Mouse (Mus musculus): Measurements from ENCODE around the gene Grm1.
"Not testable (repeated sequence)": the region's sequence is repeated elsewhere in the genome, so short reads cannot be mapped to it uniquely, and the experiment has no call there.

Gene Grm1

DNA sequence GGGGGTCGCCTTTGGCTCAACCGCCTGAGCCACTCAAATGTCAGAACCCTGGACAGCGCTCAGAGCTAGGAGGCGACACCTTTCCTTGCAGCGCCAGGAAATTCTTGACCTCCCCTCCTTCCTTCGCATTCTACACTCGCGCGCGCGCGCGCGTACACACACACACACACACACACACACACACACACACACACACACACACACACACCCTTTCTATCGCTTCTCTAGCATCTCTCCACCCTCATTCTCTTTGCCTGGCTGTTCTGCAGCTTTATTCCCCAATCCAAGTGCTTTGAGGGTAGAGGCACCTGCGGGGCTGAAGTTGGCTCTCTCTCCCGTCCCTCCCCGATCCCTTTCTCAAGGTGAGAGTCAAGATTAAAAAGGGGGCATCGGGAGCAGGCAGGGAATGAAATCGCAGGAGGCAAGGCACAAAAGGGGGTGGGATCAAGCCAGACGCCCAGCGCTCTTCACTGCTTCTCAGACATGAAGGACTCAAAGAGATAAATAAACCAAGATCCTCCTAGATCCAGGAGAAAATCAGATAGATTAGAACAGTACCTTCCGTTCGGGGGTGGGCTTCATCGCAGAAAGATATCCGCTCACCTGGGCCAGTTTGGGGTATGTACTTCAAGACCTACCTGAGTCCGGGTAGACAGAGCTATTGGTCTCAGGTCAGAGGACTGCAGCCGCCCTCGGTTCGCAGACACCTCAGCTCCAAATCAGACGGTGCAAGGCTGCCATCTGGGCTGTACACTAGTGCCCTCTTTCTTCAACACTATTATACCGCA lies at the start of gene Grm1:
Gene Grm1, minus strand, starts transcription at position 746 of the 788 bp plus-strand sequence.
- DNase-seq (ENCODE audit: low read depth, low spot score), result no peak

DNA sequence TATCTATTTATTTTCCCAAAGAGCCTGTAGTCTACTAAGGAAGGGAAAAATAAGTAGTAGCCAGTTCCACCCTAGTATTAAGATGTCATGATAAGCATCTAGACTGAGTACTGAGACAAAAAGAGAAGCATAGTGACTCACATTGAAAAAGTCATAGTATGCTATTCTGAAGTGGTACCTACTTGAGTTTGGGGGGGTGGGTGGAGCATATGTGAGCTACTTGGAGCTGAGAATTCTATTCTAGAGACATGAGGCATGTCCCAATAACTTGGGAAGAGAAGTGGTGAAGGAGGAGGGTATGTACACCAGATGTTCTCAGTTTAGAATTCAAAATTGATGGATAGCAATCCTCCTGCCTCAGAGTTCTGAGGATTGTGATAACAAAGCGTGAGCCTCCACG lies 39.6 kb upstream of the Grm1 start:
- DNase-seq (ENCODE audit: low read depth, low spot score), result no peak

GRCm38 (mm10) chr10:11098475-11099044 lies 16.4 kb upstream of the Grm1 start:
- DNase-seq (ENCODE audit: low read depth, low spot score), result no peak

DNA sequence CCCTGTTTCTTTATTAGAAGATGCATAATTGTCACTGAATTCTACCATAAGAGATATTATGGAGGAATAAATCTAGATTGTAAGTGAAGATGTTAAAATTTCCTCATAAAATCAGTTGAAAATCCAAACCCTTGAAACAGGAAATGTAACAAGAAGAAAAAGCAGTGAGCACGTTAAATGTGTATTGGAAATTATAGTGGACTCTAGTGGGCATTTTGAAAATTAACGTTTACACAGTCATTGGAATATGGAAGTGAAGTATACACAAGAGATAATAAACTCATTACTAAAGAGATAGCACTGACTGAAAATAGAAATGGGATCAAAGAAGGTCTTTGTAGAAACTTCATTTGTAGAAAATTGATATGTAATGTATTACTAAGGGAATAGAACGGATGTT lies 4.2 kb upstream of the Grm1 start:
- no peak for DNase-seq (ENCODE audit: low read depth, low spot score)

DNA sequence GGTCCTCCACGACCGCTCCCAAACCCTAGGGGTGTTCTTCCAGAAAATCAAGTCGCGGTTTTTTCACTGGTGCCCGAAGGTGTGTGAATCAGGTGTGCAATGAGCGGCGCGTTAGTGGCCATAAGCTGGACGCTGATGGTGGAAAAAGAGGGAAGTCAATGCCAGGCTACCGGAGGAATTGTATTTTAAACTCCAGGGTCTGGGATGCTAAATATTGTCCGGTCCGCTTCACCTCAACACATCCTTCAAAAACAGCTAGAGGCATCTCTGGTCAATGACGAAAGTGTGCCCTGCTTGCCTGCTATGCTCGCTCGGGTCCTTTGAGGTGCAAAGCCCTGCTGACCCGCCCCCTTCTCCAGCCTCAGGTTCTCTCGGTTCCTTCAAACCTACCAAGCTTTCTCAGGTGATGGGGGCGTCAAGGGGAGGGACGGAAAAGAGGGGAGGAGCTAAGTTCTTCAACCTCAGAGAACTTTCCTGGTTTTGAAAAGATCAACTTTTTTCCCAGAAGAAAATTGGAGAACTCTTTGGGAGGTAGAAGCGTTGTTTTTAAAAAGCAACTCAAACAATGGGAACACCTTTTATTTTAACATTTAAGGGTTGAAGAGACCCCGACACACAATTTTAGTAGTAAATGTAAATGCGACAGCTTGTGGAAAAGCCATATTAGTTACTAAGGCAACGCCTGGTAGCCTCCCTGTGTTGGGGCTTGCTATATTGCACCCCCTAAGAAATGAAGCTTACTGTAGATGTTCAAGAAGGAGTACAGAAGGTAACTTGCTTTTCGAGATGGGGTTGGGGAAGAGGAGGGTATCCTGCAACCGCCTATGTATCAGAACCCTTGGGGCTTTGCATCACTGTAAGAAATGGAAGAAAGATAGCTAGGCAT lies 1.2 kb downstream of the Grm1 start:
- no peak for DNase-seq (ENCODE audit: low read depth, low spot score)

GRCm38 (mm10) chr10:11080013-11080724 lies 2.0 kb downstream of the Grm1 start:
- no peak for DNase-seq (ENCODE audit: low read depth, low spot score)

DNA sequence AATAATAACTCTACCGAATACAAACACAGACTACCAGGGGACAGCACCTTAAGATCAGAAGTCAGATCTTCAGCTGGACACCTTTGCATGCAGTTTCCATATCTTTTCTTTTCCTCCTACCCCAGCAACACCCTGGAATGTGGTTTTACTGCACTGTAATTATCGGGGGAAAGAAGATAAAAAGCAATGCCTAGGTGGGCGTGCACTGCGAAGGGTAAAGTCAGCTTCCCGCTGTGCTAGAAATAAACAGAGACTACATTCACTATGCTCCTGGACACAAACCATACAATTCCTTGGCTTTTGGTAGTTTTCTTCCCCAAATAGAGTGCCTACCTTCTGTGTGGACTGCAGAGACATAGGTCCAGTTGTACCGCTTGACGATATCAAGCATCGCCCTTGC lies 2.6 kb downstream of the Grm1 start:
- no peak for DNase-seq (ENCODE audit: low read depth, low spot score)

- DNase-seq (ENCODE audit: low read depth, low spot score), result no peak
Observed at GRCm38 (mm10) chr10:11065136-11065535, 17.0 kb downstream of the Grm1 start.

GRCm38 (mm10) chr10:11061318-11062071 lies 20.7 kb downstream of the Grm1 start:
- DNase-seq (ENCODE audit: low read depth, low spot score), result peak; percentile 62

- no peak for DNase-seq (ENCODE audit: low read depth, low spot score)
Observed at GRCm38 (mm10) chr10:11049361-11049760, 32.8 kb downstream of the Grm1 start.

DNA sequence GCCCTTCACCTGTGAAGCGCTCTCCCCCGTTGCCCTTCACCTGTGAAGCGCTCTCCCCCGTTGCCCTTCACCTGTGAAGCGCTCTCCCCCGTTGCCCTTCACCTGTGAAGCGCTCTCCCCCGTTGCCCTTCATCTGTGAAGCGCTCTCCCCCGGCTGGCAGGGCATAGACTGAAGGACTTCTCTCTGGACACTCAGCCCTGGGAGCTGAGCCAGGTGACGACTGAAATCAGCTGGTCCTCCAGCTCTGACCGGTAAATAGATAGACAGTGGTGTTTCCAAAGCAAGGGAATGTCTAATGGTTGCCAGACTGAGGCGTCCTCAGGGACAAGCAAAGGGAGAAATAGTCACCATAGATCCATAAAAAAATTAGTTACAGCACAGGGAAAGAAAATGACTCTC lies 36.7 kb downstream of the Grm1 start:
- not testable (repeated sequence) for DNase-seq (ENCODE audit: low read depth, low spot score)

DNA sequence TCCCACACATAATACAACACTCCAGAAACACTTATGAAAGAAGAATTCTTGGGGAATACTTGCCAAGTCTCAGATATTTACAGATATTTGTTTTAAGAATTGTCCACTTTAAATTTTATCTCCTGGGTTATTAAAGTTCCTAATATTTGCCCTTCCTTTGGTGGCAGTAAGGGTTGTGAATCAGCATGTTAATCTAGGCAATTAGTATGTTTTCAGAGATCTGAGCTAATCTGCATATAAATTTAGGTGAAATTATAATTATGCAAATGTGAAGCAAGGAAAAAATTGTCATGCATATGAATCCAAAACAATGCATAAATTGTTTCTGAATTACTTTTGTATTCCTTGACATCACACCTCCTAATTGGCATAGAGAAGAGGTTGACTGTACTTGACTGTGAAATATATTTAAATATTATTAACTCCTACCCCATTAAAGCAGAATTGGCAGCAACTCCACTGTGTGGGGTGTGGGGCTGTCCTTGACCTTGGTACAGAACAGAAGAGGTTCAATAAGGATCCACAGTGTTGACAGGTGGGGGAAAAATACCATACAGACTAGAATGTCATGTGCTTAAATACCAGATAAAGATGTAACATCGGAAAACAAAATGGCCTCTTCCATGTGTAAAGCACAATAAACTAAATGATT lies 37.6 kb downstream of the Grm1 start:
- DNase-seq (ENCODE audit: low read depth, low spot score), result no peak

- DNase-seq (ENCODE audit: low read depth, low spot score), result no peak
Observed at GRCm38 (mm10) chr10:11039323-11039722, 42.8 kb downstream of the Grm1 start.

DNA sequence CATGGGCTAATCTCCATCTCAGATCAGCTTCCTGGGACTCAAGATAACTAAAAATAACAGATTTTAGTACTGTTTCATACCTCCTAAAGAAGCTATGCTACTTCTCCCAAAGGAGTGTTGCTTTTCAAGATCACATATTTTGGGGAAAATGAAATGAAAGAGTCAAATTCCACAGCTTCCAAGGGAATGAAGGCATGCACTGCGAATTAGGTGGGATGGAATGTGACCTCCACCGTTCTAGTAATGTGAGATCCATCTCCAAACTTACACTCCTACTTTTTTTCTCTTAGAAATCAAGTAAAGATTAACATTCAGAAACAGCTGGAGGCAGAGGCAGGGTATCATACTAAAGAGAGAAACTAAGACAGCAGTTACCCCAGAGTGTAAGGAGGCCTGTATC lies 49.9 kb downstream of the Grm1 start:
- DNase-seq (ENCODE audit: low read depth, low spot score), result no peak

DNA sequence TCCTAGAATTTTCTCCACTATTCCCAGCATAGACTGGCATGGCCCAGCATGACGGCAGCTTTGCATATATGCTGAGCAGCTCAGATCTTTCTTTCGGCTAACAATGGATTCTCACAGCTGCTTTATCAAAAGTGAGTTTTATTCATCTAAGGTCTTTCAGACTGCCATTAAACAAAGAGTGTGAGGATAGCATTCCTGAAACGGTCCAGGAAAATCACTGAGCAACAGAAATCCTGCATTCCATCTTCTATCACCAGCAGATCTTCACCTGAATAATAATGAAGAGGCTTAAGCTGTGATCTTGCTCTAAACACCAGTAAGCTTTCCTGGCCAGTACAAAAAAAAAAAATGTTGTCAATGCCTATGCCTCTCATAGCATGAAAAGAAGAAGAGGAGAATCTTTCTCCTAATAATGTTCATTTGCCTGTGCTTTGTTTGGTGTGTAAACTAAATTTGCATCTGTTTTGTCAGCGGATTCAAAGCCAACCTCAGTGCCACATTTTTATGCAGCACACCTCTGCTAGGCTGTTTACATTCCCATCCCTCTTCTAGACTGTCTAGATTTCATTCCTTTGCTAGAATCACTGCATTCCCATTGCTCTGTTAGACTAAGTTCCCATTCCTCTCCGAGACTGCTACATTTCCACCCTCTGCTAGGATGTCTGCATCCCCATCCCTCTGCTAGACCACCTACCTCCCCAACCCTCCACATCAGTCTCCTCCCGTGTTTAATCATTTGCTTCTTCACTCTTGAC lies 56.2 kb downstream of the Grm1 start:
- DNase-seq (ENCODE audit: low read depth, low spot score), result no peak

GRCm38 (mm10) chr10:11018970-11019531 lies 63.1 kb downstream of the Grm1 start:
- no peak for DNase-seq (ENCODE audit: low read depth, low spot score)

- no peak for DNase-seq (ENCODE audit: low read depth, low spot score)
Observed at GRCm38 (mm10) chr10:11013653-11014052, 68.5 kb downstream of the Grm1 start.

DNA sequence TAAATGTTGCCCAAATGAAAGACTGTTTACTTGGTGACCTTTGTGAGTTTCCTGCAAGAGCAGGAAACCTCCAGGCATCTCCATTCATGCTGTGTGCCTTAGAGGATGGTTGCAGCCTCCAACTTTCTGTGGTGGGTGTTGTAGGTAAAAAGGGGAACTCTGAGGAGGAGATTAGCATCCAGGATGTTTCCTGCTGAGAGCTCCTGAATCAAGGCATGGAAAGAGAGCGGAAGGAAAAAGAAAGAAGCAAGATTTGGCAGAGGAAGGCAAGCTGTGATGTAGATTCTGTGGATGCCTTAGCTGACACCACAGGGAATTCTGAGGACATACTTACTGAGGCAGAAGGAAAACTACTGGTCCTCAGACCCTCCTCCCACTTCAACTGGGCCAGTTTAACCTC lies 85.4 kb downstream of the Grm1 start:
- no peak for DNase-seq (ENCODE audit: low read depth, low spot score)

- no peak for DNase-seq (ENCODE audit: low read depth, low spot score)
Observed at GRCm38 (mm10) chr10:10991708-10992107, 90.4 kb downstream of the Grm1 start.
